Mouse (Mus musculus): ENCODE measurements at regions not wholly inside any gene's neighbourhood (a gene's known extent, or its start where the extent isn't known, plus 50 kb on each side); places are given as distances from the start of the nearest gene placed in this dataset.
"Not testable (repeated sequence)": the region's sequence is repeated elsewhere in the genome, so short reads cannot be mapped to it uniquely, and the experiment has no call there.

DNA sequence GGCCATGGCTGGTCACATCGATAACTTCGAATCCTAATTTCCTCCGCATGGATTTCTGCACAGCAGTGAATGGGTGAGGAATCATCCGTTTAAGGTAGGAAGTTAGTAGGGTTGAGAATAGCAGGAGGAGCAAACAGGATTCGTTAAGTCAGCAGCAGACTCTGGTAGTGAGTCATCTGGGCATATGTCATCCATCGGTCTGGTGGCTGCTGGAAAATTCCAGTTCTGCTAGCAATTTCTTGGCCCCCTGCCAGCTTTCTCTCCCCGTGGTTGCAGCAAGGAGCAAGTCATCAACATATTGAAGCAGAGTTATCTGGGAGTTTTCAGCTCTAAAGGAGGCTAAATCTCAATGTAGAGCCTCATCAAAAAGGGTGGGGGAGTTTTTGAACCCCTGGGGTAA, 323.7 kb downstream of the Mtrr start:
- TF ChIP-seq CTCF (IDR thresholded peaks at IDR 0.05; ENCODE audit: low read depth, low read length); POLR2A (IDR thresholded peaks at IDR 0.05; ENCODE audit: extremely low read depth, insufficient read depth, low read length): not testable (repeated sequence)
